9 mouse cellular contexts compared by ENCODE assay signal in genomic region chr4:99194826-99195225, GRCm38 (mm10). TPM values are rescaled to one million over a fixed set of nuclear protein-coding genes. Genes with fewer than 3 reads are reported as not detected.
DNase-seq lines count a peak whose midpoint lies in the region; ATAC-seq and TF ChIP-seq lines count a peak whose summit lies in the region.
"Had no signal": no experiment of that assay in that cellular context is flagged by ENCODE, and none has a peak within 500 bp of the region (broad histone marks: within the 10 kb centered on the region; RNA-seq: fewer than 3 reads in every experiment).

No protein-coding gene starts in this region.

- DNase-seq in kidney, adult 2 months, result no peak
- no peak for DNase-seq in kidney, postnatal 25 days
- DNase-seq in layer of hippocampus, postnatal 25 days (ENCODE audit: extremely low spot score in 1 of 2, low spot score in 1 of 2), result no peak
- DNase-seq in c-Kit-positive CD71-positive TER-119-positive erythroid progenitor cells, embryonic 14.5 days (ENCODE audit: low spot score), result no peak

- H3K4me2 ChIP-seq in hindbrain, embryonic 13.5 days, result peak overlapping the region; percentile 60
- peak overlapping the region; percentile 52 for H3K4me2 ChIP-seq in midbrain, embryonic 13.5 days (replicated peaks)

- H3K9ac ChIP-seq in hindbrain, embryonic 13.5 days, result peak overlapping the region; percentile 87
- no peak overlapping the region for H3K9ac ChIP-seq in midbrain, embryonic 13.5 days (replicated peaks)

- no peak overlapping the region; the same call in 1 of the 2 replicates for H3K27ac ChIP-seq in kidney, adult 2 months (ENCODE audit: insufficient read depth, low read depth, low read length)
- no peak overlapping the region for H3K27ac ChIP-seq in brown adipose tissue, adult 24 weeks (replicated peaks; ENCODE audit: low read depth, low read length)
- H3K27ac ChIP-seq in hindbrain, embryonic 13.5 days, result no peak overlapping the region
- no peak overlapping the region for H3K27ac ChIP-seq in midbrain, embryonic 13.5 days

- H3K4me1 ChIP-seq in kidney, adult 2 months (ENCODE audit: control insufficient read depth, insufficient read depth, low read length), result no peaks in the 10 kb centered on the region
- no peaks in the 10 kb centered on the region for H3K4me1 ChIP-seq in brown adipose tissue, adult 24 weeks (ENCODE audit: control insufficient read depth, insufficient read depth, insufficient read length, low read length)
- H3K4me1 ChIP-seq in hindbrain, embryonic 13.5 days (replicated peaks), result 0 out of 2 replicates have a peak, but pooled peaks cover 12% of the 10 kb centered on the region
- 0 out of 2 replicates have a peak, but pooled peaks cover 7% of the 10 kb centered on the region for H3K4me1 ChIP-seq in midbrain, embryonic 13.5 days (replicated peaks)

- no peak for ATAC-seq in hindbrain, embryonic 13.5 days (ENCODE audit: low FRiP score)
- no peak for ATAC-seq in midbrain, embryonic 13.5 days
- no peak for ATAC-seq in erythroid progenitor cell, adult 5-6 weeks (replicated peaks; ENCODE audit: low FRiP score, poor library complexity, severe bottlenecking)

- WGBS in kidney, adult 2 months, result 18% methylated on average over 5 of the region's 5 CpGs
- 46% methylated on average over 5 of the region's 5 CpGs for WGBS in hindbrain, embryonic 13.5 days
- WGBS in midbrain, embryonic 13.5 days, result 39% methylated on average over 5 of the region's 5 CpGs

- H3K27me3 ChIP-seq in kidney, adult 2 months (replicated peaks; ENCODE audit: control insufficient read depth, insufficient read depth, low read length), result no peaks in the 10 kb centered on the region
- no peaks in the 10 kb centered on the region for H3K27me3 ChIP-seq in hindbrain, embryonic 13.5 days
- H3K27me3 ChIP-seq in midbrain, embryonic 13.5 days, result no peaks in the 10 kb centered on the region
- H3K27me3 ChIP-seq: Patski had no signal

- H3K36me3 ChIP-seq in kidney, adult 2 months (ENCODE audit: control insufficient read depth, insufficient read depth, low read length), result no peaks in the 10 kb centered on the region
- H3K36me3 ChIP-seq in hindbrain, embryonic 13.5 days, result 0 out of 2 replicates have a peak, but pooled peaks cover 4% of the 10 kb centered on the region
- no peaks in the 10 kb centered on the region for H3K36me3 ChIP-seq in midbrain, embryonic 13.5 days

- peak overlapping the region; percentile 98 for H3K4me3 ChIP-seq in kidney, adult 2 months (ENCODE audit: insufficient read depth, low read depth, low read length)
- H3K4me3 ChIP-seq in brown adipose tissue, adult 24 weeks (ENCODE audit: insufficient read depth, low read depth, low read length), result peak overlapping the region; percentile 77
- peak overlapping the region; percentile 70 for H3K4me3 ChIP-seq in hindbrain, embryonic 13.5 days
- H3K4me3 ChIP-seq in midbrain, embryonic 13.5 days (replicated peaks), result peak overlapping the region; percentile 64

- no peaks in the 10 kb centered on the region for H3K9me3 ChIP-seq in hindbrain, embryonic 13.5 days
- H3K9me3 ChIP-seq in midbrain, embryonic 13.5 days, result 0 out of 2 replicates have a peak, but pooled peaks cover 3% of the 10 kb centered on the region

- no peak for TF ChIP-seq CTCF in kidney, adult 2 months (conservative IDR thresholded peaks at IDR 0.05; ENCODE audit: insufficient read depth, insufficient read length, low read depth, low read length)

- TF ChIP-seq POLR2A in kidney, adult 2 months (IDR thresholded peaks at IDR 0.05; ENCODE audit: low read depth, low read length), result no peak

RNA-seq across cellular contexts. Expression of gene Atg4c, which starts 1.1 kb away (rescaled TPM):
- 5.4 and 6.9 TPM in 2 replicates for polyA plus RNA-seq in kidney, adult 2 months (2012; rRNA removed)
- polyA plus RNA-seq in brown adipose tissue, adult 24 weeks (2012; ENCODE audit: insufficient read depth, insufficient read length, missing spikeins), result 10.1 and 10.5 TPM in 2 replicates
- 16.3 and 16.9 TPM in 2 replicates for polyA plus RNA-seq in hindbrain, embryonic 13.5 days (2015; fragmentation: Nextera tagmentation; extraction: Ambion mirVana)
- 15.2 and 15.5 TPM in 2 replicates for polyA plus RNA-seq in midbrain, embryonic 13.5 days (2015; fragmentation: Nextera tagmentation; extraction: Ambion mirVana)
- 10 to 100 TPM; 32.5 to 35.1 TPM for total RNA-seq in layer of hippocampus, postnatal 25 days (2021)
- total RNA-seq in erythroid progenitor cell, adult 5-6 weeks (2015; ENCODE audit: low replicate concordance), result 1.8 and 2.9 TPM in 2 replicates
- total RNA-seq in erythroid progenitor cell, adult 5-6 weeks (2017; ENCODE audit: low replicate concordance), result 2.1 and 15.1 TPM in 2 replicates
